Mouse (Mus musculus): Measurements from ENCODE around the gene Hoxd8.

- no peak for TF ChIP-seq CTCF (IDR thresholded peaks at IDR 0.05; ENCODE audit: control insufficient read depth, insufficient read depth, low read length)
- TF ChIP-seq POLR2A (IDR thresholded peaks at IDR 0.05; ENCODE audit: borderline replicate concordance, control insufficient read depth, low read depth, low read length) = no peak
Measured at GRCm38 (mm10) chr2:74733765-74734164, 29.4 kb downstream of the Hoxd8 start.

Data from bone marrow, adult 2 months (tissue).